Mouse (Mus musculus) hindbrain, embryonic 12.5 days (tissue): ENCODE data around the gene Ksr2. TPM values are rescaled to one million over a fixed set of nuclear protein-coding genes. Genes with fewer than 3 reads are reported as not detected.

ENCODE experiments used
- ATAC-seq: fragments of 200-750 bp; cut with Nextera tagmentation; 2 replicates; pipeline ENCODE4 v1.8.0; 2017; ENCODE audit warnings: moderate TSS enrichment; ENCODE audit not compliant: low FRiP score
- H3K27ac ChIP-seq: fragments of 300-500 bp; sonication (generic); 2 replicates; pipeline ENCODE4 v1.5.1; 2016; ENCODE audit warnings: mild to moderate bottlenecking
- H3K27me3 ChIP-seq: fragments of 300-500 bp; sonication (generic); 2 replicates; pipeline ENCODE4 v1.6.1; 2016; ENCODE audit warnings: mild to moderate bottlenecking
- H3K36me3 ChIP-seq: fragments of 300-500 bp; sonication (generic); 2 replicates; pipeline ENCODE4 v1.6.1; 2016; ENCODE audit warnings: mild to moderate bottlenecking
- H3K4me1 ChIP-seq: fragments of 300-500 bp; sonication (generic); 2 replicates; pipeline ENCODE4 v1.6.1; 2016
- H3K4me2 ChIP-seq: fragments of 300-500 bp; sonication (generic); replicated peaks from 2 replicates; pipeline ENCODE4 v1.6.1; 2016; ENCODE audit warnings: mild to moderate bottlenecking
- H3K4me3 ChIP-seq: fragments of 300-500 bp; sonication (generic); 2 replicates; pipeline ENCODE4 v1.5.1; 2016; ENCODE audit warnings: mild to moderate bottlenecking
- H3K9ac ChIP-seq: fragments of 300-500 bp; sonication (generic); 2 replicates; pipeline ENCODE4 v1.6.1; 2016; ENCODE audit warnings: mild to moderate bottlenecking, moderate library complexity
- H3K9me3 ChIP-seq: fragments of 300-500 bp; sonication (generic); replicated peaks from 2 replicates; pipeline ENCODE4 v1.6.1; 2016; ENCODE audit warnings: mild to moderate bottlenecking
- WGBS: fragments of 180-500 bp; shearing (Covaris S2); methylation state at CpG from one replicate; pipeline ENCODE4 v1.1.7; 2016; 5-methylcytosine and 5-hydroxymethylcytosine counted together
- polyA plus RNA-seq: library from polyadenylated mRNA; unstranded; fragments of >200 nt; fragmentation: Nextera tagmentation; extraction: Ambion mirVana; gene quantifications from 2 replicates; pipeline ENCODE4 v1.2.1, GENCODE M21; 2016

The Ksr2 gene
- polyA plus RNA-seq, 1 experiment from 2014 or later: 4.4 TPM

DNA sequence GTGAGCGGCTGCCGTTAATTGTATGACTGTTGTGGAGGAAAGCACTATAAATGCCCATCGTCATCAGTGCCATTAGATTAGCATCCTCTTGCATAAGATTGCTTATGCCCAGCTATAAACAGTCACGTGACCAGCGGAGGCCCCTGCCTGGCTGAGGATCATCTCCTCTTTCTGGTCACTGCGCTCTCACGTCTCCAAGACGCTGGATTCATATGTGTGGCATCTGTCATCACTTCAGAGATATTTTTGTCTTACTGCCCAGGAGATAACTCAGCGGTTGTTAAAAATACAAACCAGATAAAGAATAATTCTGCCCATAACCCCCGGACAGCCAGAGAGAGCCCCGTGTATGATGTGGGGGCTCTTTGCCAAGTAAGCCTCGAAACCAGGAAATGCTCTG is 298.4 kb downstream of the Ksr2 start:
- Histone ChIP-seq H3K4me1 (peaks cover 7% of the 10 kb centered on the region; the same call in 1 of the 2 replicates), H3K9me3 (peaks cover 4% of the 10 kb centered on the region; the same call in 1 of the 2 replicates), H3K4me2 (no peak overlapping the region), H3K27ac (no peak overlapping the region), H3K36me3 (peaks cover 4% of the 10 kb centered on the region; the same call in 1 of the 2 replicates), H3K4me3 (no peak overlapping the region), H3K9ac (no peak overlapping the region), H3K27me3 (no peaks in the 10 kb centered on the region)
- 83% methylated on average over 11 of the region's 12 CpGs for WGBS
- no peak for ATAC-seq

DNA sequence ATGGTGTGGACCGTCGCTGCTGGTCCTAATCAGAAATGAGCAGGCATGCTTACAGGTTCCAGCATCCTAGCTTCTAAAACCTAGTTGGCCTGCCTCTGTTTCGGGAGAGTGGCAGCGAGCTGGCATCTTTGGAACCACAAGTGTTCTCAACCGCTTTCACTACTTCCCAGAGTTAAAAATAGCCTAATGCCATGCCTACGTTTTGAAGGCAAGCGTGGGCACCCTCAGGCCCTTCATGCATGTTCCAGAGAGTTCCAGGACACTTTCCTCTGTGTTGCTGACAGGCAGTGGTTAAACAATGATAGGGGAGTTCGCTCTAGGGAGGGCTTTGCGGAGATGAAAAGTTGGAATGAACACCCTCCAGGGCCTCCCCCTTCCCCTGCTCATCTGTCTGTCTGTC is 303.3 kb downstream of the Ksr2 start:
- no peaks in the 10 kb centered on the region for H3K27me3 ChIP-seq
- H3K4me3 ChIP-seq: no peak overlapping the region
- no peak overlapping the region for H3K4me2 ChIP-seq
- 89% methylated on average over 9 of the region's 9 CpGs for WGBS
- no peak overlapping the region for H3K27ac ChIP-seq
- H3K9ac ChIP-seq: no peak overlapping the region
- H3K9me3 ChIP-seq: no peaks in the 10 kb centered on the region
- no peaks in the 10 kb centered on the region for H3K4me1 ChIP-seq
- H3K36me3 ChIP-seq: no peaks in the 10 kb centered on the region
- no peak for ATAC-seq

DNA sequence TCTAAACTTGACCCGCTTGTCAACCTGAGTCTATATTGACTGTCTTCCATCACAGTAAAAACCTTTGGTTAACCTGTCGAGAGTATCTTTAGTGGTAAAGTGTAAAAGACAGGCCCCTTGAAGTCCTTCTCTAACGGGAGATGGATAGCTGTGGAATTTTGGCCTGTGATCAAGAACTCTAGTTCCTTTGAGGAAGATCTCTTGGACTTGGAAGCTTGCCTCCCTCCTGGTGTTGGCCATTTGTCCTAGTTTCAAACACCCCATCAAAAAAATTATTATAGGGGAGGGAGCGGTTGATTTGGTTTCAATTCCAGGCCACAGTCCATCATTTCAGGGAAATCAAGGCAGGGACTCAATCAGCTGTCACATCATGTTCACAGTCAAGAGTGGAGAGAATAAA is 309.5 kb downstream of the Ksr2 start:
- no peak overlapping the region for H3K27ac ChIP-seq
- no peak overlapping the region for H3K9ac ChIP-seq
- no peaks in the 10 kb centered on the region for H3K27me3 ChIP-seq
- 95% methylated on average over 4 of the region's 4 CpGs for WGBS
- no peaks in the 10 kb centered on the region for H3K36me3 ChIP-seq
- no peaks in the 10 kb centered on the region for H3K4me1 ChIP-seq
- no peak for ATAC-seq
- H3K9me3 ChIP-seq: no peaks in the 10 kb centered on the region; the same call in 1 of the 2 replicates
- H3K4me2 ChIP-seq: no peak overlapping the region
- H3K4me3 ChIP-seq: no peak overlapping the region

DNA sequence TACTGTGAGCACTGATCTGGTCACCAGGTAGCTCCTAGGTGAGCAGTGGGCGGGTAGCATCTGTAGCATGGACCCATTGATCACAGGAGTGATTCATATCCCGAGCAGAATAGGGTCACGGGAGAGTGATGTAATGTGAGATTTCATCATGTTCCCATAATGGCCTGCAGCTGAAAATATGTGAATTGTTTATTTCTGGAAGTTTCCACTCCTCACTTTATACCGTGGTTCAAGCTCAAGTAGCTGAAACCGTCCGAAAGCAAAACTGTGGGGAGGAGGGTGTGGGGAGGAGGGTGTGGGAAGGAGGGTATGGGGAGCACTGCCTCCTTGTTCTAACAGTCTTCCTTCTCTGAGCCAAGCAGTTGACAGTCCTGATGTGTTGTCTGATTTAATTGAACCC is 312.7 kb downstream of the Ksr2 start:
- Histone ChIP-seq H3K4me3 (no peak overlapping the region), H3K27ac (no peak overlapping the region), H3K27me3 (no peaks in the 10 kb centered on the region), H3K9ac (no peak overlapping the region), H3K4me1 (no peaks in the 10 kb centered on the region; the same call in 1 of the 2 replicates), H3K9me3 (no peaks in the 10 kb centered on the region; the same call in 1 of the 2 replicates), H3K4me2 (no peak overlapping the region), H3K36me3 (no peaks in the 10 kb centered on the region)
- no peak for ATAC-seq
- WGBS: 84% methylated on average over 6 of the region's 6 CpGs

DNA sequence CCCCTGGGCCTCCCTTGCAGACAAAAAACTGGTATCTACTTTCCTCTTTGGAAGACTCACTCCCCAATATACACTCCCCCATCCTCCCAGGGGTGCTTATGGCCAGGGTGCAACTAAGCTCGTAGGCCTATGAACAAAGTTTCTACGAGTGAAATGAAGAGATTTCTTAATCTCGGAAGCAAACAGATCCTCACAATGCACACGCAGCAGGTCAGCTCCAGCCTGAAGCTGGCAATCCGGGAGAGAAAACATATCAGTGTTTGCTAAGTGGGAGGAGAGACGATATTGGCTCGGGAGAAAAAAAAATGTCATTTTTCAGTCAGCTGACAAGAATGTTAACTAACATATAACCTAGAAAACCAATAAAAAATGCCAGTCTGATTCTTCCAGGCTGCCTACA is 313.3 kb downstream of the Ksr2 start:
- WGBS: 69% methylated on average over 7 of the region's 7 CpGs
- no peaks in the 10 kb centered on the region for H3K27me3 ChIP-seq
- H3K4me3 ChIP-seq: no peak overlapping the region
- ATAC-seq: no peak
- H3K9me3 ChIP-seq: no peaks in the 10 kb centered on the region; the same call in 1 of the 2 replicates
- peaks cover 3% of the 10 kb centered on the region; the same call in 1 of the 2 replicates for H3K4me1 ChIP-seq
- H3K27ac ChIP-seq: no peak overlapping the region
- no peak overlapping the region for H3K4me2 ChIP-seq
- H3K36me3 ChIP-seq: no peaks in the 10 kb centered on the region
- H3K9ac ChIP-seq: no peak overlapping the region

DNA sequence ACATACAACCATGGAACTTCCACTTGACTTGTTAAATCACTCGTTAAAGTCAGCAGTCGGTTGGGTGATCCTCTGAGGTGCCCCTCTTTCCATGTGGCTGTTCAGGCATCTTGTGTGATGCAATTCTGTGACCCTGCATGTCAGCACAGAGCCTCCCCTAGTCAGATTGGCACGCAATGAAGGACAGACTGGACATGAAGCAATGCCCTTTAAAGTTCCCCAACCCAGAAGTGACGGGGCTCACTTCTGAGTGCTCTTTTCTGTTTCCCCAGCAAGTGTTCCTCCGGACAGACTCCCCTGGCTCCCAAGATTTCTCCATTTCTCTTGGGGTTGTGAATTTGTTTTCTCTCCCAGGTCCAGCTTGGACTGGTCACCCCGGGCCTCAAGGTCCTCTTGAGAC is 317.5 kb downstream of the Ksr2 start:
- ATAC-seq: no peak
- H3K4me1 ChIP-seq: peaks cover 3% of the 10 kb centered on the region; the same call in 1 of the 2 replicates
- H3K36me3 ChIP-seq: no peaks in the 10 kb centered on the region
- no peak overlapping the region for H3K27ac ChIP-seq
- H3K27me3 ChIP-seq: no peaks in the 10 kb centered on the region
- H3K9ac ChIP-seq: no peak overlapping the region
- H3K4me3 ChIP-seq: no peak overlapping the region
- no peak overlapping the region for H3K4me2 ChIP-seq
- WGBS: 47% methylated on average over 6 of the region's 6 CpGs
- H3K9me3 ChIP-seq: no peaks in the 10 kb centered on the region

DNA sequence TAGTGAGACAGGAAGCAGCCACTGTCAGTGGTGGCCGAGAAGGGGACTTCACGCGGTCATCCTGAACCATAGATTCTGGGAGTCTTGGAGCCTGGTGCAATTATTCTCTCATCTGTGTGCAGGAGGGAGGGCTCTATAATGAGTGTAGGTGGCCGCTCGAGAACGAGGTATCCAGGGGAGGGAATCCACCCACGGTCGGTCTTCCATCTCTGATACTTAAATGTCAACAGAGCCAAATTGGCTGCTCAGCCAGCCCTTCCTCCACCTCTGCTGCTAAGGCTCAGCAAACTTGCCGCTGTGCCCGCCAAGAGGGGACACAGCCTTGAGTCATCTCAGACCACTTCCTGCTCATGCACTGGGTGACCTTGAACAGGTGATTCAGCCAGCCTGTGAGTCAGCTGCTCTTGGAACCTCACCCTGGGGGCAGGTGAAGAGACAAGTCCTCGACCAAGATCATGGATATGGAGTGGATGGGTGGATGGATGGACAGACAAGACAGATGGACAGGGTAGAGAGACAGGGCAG is 330.9 kb downstream of the Ksr2 start:
- H3K9ac ChIP-seq: no peak overlapping the region
- H3K4me3 ChIP-seq: no peak overlapping the region
- no peak for ATAC-seq
- H3K9me3 ChIP-seq: no peaks in the 10 kb centered on the region
- H3K36me3 ChIP-seq: no peaks in the 10 kb centered on the region
- no peaks in the 10 kb centered on the region for H3K27me3 ChIP-seq
- no peak overlapping the region for H3K27ac ChIP-seq
- no peak overlapping the region for H3K4me2 ChIP-seq
- WGBS: 76% methylated on average over 11 of the region's 11 CpGs
- H3K4me1 ChIP-seq: 0 out of 2 replicates have a peak, but pooled peaks cover 14% of the 10 kb centered on the region

DNA sequence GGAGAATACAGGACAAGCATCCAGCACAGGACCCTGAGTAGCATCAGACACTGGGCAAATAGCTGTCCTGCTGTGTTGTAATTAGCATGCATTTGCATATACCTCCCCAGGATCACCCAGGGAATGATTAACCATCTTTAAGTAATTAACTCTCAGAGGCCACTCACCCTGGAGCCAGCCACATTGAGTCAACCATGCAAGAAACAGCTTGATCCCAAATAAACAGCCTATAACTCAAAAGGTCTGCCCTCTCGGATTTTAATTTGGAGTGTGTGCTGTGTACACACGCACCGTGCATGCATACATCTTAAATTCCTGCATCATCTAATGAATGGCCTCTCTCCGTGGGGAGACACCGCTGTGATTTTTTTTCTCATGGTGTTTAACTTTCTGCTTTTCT is 335.6 kb downstream of the Ksr2 start:
- Histone ChIP-seq H3K4me1 (0 out of 2 replicates have a peak, but pooled peaks cover 10% of the 10 kb centered on the region), H3K36me3 (no peaks in the 10 kb centered on the region), H3K4me3 (no peak overlapping the region), H3K27ac (no peak overlapping the region), H3K9me3 (no peaks in the 10 kb centered on the region), H3K4me2 (no peak overlapping the region), H3K9ac (no peak overlapping the region), H3K27me3 (no peaks in the 10 kb centered on the region)
- ATAC-seq: no peak
- 22% methylated on average over 5 of the region's 5 CpGs for WGBS

DNA sequence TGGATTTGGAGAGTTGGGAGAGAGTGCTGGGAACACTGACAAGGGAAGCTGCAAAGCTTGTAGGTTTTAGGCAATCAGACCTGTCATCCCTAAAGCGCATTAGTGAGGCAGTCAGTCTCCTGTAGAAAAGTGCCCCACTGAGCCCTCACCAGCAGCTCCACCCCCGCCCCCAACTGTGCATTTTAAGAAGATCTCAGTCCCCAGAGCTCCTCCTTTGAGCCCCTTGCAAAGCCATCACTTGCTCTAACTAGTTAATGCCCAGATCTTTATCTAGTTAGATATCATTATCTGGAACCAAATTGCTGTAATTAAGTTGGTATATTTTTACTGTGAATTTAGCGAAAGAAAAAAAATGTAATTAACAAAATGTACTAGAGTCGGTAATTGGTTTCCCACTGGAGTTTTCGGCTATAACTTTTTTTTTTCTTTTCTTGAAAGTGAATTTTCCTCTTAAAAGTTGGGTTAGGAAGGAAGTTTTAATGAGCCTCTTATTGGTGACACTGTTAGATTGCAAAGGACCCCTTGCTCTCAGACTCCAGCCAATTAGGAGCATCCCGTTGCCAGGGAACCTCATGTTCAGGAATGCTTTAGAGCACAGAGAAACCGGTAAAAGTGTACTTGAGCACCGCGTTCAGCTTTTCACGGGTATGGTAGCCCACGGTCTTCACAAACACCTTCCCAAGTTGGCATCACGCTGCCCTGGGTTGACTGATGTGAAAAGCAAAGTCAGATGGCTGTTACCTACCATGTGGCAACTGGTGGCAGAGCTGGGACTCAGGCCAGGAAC is 344.1 kb downstream of the Ksr2 start:
- H3K9ac ChIP-seq: no peak overlapping the region
- no peak overlapping the region for H3K4me2 ChIP-seq
- H3K4me3 ChIP-seq: no peak overlapping the region
- H3K4me1 ChIP-seq: no peaks in the 10 kb centered on the region
- no peak for ATAC-seq
- WGBS: 35% methylated on average over 12 of the region's 12 CpGs
- H3K27ac ChIP-seq: no peak overlapping the region
- peaks cover 4% of the 10 kb centered on the region; the same call in 1 of the 2 replicates for H3K36me3 ChIP-seq
- no peaks in the 10 kb centered on the region for H3K27me3 ChIP-seq
- no peaks in the 10 kb centered on the region for H3K9me3 ChIP-seq

DNA sequence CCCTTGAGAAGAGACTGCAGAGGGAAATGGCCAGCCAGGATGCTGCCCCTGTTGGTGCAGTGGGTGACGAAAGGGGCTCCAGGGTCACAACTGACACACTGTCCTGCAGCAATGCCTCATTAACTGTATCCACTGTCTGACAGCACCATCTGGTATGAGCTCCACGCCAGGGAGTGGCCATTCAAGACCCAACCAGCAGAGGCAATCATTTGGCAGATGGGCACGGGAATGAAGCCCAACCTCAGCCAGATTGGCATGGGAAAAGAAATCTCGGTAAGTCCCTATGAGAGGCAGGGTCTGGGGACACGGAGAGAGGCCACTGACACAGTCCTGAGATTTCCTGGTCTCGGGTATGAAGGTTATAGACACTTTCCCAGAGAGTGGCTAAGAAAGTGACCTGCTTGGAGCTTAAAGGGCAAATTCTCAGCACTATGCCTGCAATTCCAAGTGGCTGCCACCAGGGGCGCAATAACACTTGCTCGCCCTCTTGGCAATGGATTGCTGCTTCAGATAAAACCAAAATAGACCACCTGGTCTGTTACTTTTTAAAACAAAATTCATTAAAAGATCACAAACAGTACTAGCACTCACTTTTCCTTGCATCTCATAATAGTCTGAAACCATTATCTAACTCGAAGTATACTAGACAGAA is 347.5 kb downstream of the Ksr2 start:
- Histone ChIP-seq H3K9ac (no peak overlapping the region), H3K36me3 (peaks cover 11% of the 10 kb centered on the region; the same call in 1 of the 2 replicates), H3K9me3 (no peaks in the 10 kb centered on the region), H3K4me1 (no peaks in the 10 kb centered on the region), H3K4me3 (no peak overlapping the region), H3K27me3 (no peaks in the 10 kb centered on the region), H3K4me2 (no peak overlapping the region), H3K27ac (no peak overlapping the region)
- 74% methylated on average over 9 of the region's 9 CpGs for WGBS
- no peak for ATAC-seq

DNA sequence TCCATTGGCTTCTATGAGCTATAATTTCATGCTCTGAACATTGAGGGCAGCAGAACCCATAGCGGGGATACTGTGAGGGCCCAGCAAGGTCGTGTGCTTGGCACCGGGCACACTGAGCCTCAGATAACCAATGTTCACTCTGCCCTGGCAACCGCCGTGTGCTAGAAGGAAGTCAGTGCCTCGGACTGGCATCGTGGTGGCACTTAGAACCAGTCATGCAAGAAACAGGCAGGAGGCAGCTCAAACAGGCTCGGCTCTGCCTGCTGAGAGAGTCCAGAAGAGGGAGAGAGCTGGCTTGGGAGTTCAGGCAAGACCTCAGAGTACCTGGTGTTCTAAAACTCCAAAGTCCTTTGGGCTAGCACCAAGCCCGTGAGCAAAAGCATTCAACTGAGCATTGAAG is 350.7 kb downstream of the Ksr2 start:
- no peak for ATAC-seq
- H3K36me3 ChIP-seq: peaks cover 11% of the 10 kb centered on the region; the same call in 1 of the 2 replicates
- H3K9me3 ChIP-seq: no peaks in the 10 kb centered on the region
- H3K27ac ChIP-seq: no peak overlapping the region
- H3K9ac ChIP-seq: no peak overlapping the region
- no peaks in the 10 kb centered on the region for H3K27me3 ChIP-seq
- H3K4me2 ChIP-seq: no peak overlapping the region
- WGBS: 87% methylated on average over 9 of the region's 9 CpGs
- H3K4me3 ChIP-seq: no peak overlapping the region
- no peaks in the 10 kb centered on the region for H3K4me1 ChIP-seq

DNA sequence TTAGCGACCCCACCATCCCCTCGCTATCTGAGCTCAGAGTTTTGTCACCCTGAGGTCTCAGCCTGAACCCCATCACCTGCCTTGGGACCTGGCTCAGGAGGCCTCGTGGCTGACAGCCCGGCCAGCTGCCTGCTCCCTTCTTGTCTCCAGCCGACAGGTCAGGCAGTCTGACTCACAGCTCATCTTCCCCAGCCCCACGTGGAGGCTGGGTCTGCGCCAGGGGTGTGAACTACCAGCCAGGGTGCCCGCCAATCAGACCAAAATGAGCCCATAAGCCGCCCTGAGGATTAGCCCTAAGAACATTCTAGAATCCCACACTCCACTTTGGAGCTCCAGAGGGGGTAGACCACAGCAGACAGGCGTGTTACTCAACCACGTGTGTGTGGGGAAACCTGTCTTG is 365.4 kb downstream of the Ksr2 start:
- H3K4me3 ChIP-seq: no peak overlapping the region
- no peaks in the 10 kb centered on the region for H3K36me3 ChIP-seq
- H3K4me1 ChIP-seq: peaks cover 8% of the 10 kb centered on the region
- H3K27ac ChIP-seq: no peak overlapping the region
- no peaks in the 10 kb centered on the region for H3K9me3 ChIP-seq
- WGBS: 74% methylated on average over 11 of the region's 11 CpGs
- no peak for ATAC-seq
- H3K4me2 ChIP-seq: no peak overlapping the region
- H3K9ac ChIP-seq: no peak overlapping the region
- H3K27me3 ChIP-seq: no peaks in the 10 kb centered on the region
